Mouse (Mus musculus): ENCODE data around the gene Gm12845.

DNA sequence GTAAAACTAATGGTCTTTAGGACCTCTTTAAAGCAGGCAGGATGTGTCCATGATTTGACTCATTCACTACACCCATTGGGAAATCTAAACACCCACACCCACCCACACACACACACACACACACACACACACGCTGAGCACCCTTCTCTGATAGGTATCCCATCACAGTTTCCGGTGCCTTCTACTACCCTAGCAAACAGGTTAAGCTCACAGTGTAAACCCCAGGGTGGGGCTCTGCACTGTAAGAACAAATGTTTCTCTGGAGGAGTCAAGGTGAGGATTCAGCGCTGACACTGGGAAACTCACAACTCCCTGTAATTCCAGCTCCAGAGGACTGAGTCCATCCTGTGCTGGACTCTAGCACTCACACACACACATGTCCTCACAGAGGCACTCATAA, 7.7 kb downstream of the Gm12845 start:
- TF ChIP-seq EP300 (optimal IDR thresholded peaks at IDR 0.05) (no peak), CTCF (IDR thresholded peaks at IDR 0.05; ENCODE audit: low read depth) (no peak)
